Comparison of ENCODE assay signal across 24 mouse cellular contexts in the genomic region with DNA sequence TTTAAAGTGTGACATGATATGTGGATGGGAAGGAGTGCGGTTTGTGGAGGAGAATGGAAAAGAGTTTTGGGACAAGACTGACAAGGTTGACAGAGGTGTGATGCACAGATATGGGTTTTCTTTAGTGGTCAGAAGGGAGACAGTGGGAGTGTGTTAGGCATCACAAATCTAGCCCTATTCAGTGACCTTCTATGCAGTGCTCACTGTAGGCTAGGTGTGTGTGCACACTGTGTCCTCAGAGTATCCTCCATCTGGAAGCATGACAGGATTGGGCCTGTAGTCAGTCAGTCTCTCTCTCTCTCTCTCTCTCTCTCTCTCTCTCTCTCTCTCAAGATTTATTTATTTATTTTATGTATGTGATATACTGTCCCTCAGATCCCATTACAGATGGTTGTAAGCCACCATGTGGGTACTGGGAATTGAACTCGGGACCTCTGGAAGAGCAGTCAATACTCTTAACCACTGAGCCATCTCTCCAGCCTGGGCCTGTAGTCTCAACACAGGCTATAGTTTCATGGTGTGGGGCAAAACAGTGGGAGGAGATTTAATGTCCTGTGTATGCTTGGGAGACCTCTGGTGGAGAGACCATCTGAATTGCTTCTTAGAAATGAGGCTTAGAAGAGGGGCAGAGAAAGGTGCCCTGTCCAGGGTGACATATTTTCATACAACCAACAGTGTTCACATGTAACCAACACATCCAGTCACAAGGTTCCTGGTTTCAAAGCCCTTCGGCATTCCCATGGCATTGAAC.
DNase-seq lines count a peak whose midpoint lies in the region; ATAC-seq and TF ChIP-seq lines count a peak whose summit lies in the region.
"Had no signal": no experiment of that assay in that cellular context is flagged by ENCODE, and none has a peak within 500 bp of the region (broad histone marks: within the 10 kb centered on the region; RNA-seq: fewer than 3 reads in every experiment).

No protein-coding gene starts in this region.

- 94% methylated on average over 3 of the region's 3 CpGs for WGBS in hindbrain, postnatal 0 days
- 94% methylated on average over 3 of the region's 3 CpGs for WGBS in hindbrain, embryonic 10.5 days
- 90% methylated on average over 3 of the region's 3 CpGs for WGBS in lung, embryonic 14.5 days
- WGBS in embryonic facial prominence, embryonic 15.5 days, result 90% methylated on average over 3 of the region's 3 CpGs

- TF ChIP-seq EP300 in MEL (IDR thresholded peaks at IDR 0.05; ENCODE audit: low read depth in 1 of 2, low read length in 2 of 2), result no peak

- DNase-seq in hindbrain, postnatal 0 days (ENCODE audit: low spot score), result no peak
- DNase-seq in hindbrain, embryonic 10.5 days (ENCODE audit: low spot score), result no peak
- peak; percentile 31 for DNase-seq in lung, embryonic 14.5 days
- no peak for DNase-seq in lung, postnatal 36 days
- no peak for DNase-seq in MEL (ENCODE audit: low read depth, low spot score)
- no peak for DNase-seq in gastrocnemius, postnatal 4 days (ENCODE audit: low spot score in 2 of 2)
- DNase-seq: adrenal gland, postnatal 14 days; cerebellum, adult 18-20 months; cerebellum, postnatal 36 days; heart, adult 2 months; heart, postnatal 14 days; kidney, adult 9 months; lung, postnatal 4 days; right cerebral cortex, adult 18-20 months; spleen, adult 18-20 months had no signal

- TF ChIP-seq CTCF in hindbrain, postnatal 0 days (IDR thresholded peaks at IDR 0.05; ENCODE audit: low read depth), result peak; percentile 34; the same call in 1 of the 2 replicates
- no peak for TF ChIP-seq CTCF in lung, embryonic 14.5 days (IDR thresholded peaks at IDR 0.05; ENCODE audit: low read depth)
- no peak for TF ChIP-seq CTCF in MEL (IDR thresholded peaks at IDR 0.05 in 2 of 3, conservative IDR thresholded peaks at IDR 0.05 in 1 of 3; ENCODE audit: control insufficient read depth in 1 of 3, insufficient read depth in 1 of 3, low read depth in 2 of 3, low read length in 3 of 3, poor library complexity in 1 of 3, severe bottlenecking in 1 of 3)

- no peak for ATAC-seq in hindbrain, postnatal 0 days
- no peak for ATAC-seq in lung, embryonic 14.5 days (ENCODE audit: insufficient read depth)
- ATAC-seq in embryonic facial prominence, embryonic 15.5 days (ENCODE audit: insufficient number of reproducible peaks, low FRiP score, low TSS enrichment, low read depth), result no peak
- no peak for ATAC-seq in cerebellum, adult (ENCODE audit: insufficient number of reproducible peaks, low FRiP score, low TSS enrichment)
- ATAC-seq: forebrain, embryonic 15.5 days; midbrain, embryonic 13.5 days had no signal

- TF ChIP-seq RAD21 in MEL (IDR thresholded peaks at IDR 0.05; ENCODE audit: low read depth, low read length), result no peak

- no peaks in the 10 kb centered on the region for H3K27me3 ChIP-seq in hindbrain, postnatal 0 days (ENCODE audit: insufficient read depth, low read length)
- no peaks in the 10 kb centered on the region for H3K27me3 ChIP-seq in hindbrain, embryonic 10.5 days (ENCODE audit: insufficient read depth, poor library complexity, severe bottlenecking)
- no peaks in the 10 kb centered on the region for H3K27me3 ChIP-seq in lung, embryonic 14.5 days (ENCODE audit: insufficient read depth, low read length)
- H3K27me3 ChIP-seq in MEL (ENCODE audit: control insufficient read depth in 1 of 2, insufficient read depth in 2 of 2, low read length in 2 of 2), result peaks cover under 1 to 11% of the 10 kb centered on the region in 2 experiments; a peak in 3 of 4 replicates
- H3K27me3 ChIP-seq in embryonic facial prominence, embryonic 15.5 days, result no peaks in the 10 kb centered on the region
- H3K27me3 ChIP-seq: forebrain, embryonic 15.5 days; hindbrain, embryonic 15.5 days; limb, embryonic 12.5 days; liver, embryonic 15.5 days; midbrain, embryonic 13.5 days had no signal

- no peaks in the 10 kb centered on the region for H3K36me3 ChIP-seq in hindbrain, postnatal 0 days (ENCODE audit: insufficient read depth, low read length)
- no peaks in the 10 kb centered on the region for H3K36me3 ChIP-seq in hindbrain, embryonic 10.5 days
- H3K36me3 ChIP-seq in lung, embryonic 14.5 days (ENCODE audit: insufficient read depth), result 0 out of 2 replicates have a peak, but pooled peaks cover under 1% of the 10 kb centered on the region
- H3K36me3 ChIP-seq in MEL (ENCODE audit: control insufficient read depth in 1 of 2, insufficient read depth in 2 of 2, low read length in 2 of 2), result no peaks in the 10 kb centered on the region
- peaks cover 24% of the 10 kb centered on the region for H3K36me3 ChIP-seq in embryonic facial prominence, embryonic 15.5 days
- H3K36me3 ChIP-seq: G1E; hindbrain, embryonic 15.5 days; liver, embryonic 15.5 days; midbrain, embryonic 13.5 days had no signal

- no peak overlapping the region for H3K4me3 ChIP-seq in hindbrain, postnatal 0 days (ENCODE audit: low read length)
- no peak overlapping the region for H3K4me3 ChIP-seq in hindbrain, embryonic 10.5 days
- no peak overlapping the region for H3K4me3 ChIP-seq in lung, embryonic 14.5 days (ENCODE audit: low read depth, low read length)
- no peak overlapping the region for H3K4me3 ChIP-seq in MEL (ENCODE audit: control insufficient read depth in 1 of 2, insufficient read depth in 1 of 2, low read depth in 2 of 2, low read length in 2 of 2)
- no peak overlapping the region for H3K4me3 ChIP-seq in embryonic facial prominence, embryonic 15.5 days (replicated peaks)
- H3K4me3 ChIP-seq: forebrain, embryonic 15.5 days; heart, adult 2 months; hindbrain, embryonic 15.5 days; left cerebral cortex, adult 2 months; limb, embryonic 12.5 days; liver, embryonic 15.5 days; midbrain, embryonic 13.5 days had no signal

- H3K4me2 ChIP-seq in hindbrain, postnatal 0 days (ENCODE audit: low read depth, low read length), result no peak overlapping the region
- no peak overlapping the region for H3K4me2 ChIP-seq in lung, embryonic 14.5 days
- H3K4me2 ChIP-seq in embryonic facial prominence, embryonic 15.5 days (replicated peaks), result no peak overlapping the region
- H3K4me2 ChIP-seq: forebrain, embryonic 15.5 days; hindbrain, embryonic 15.5 days; limb, embryonic 12.5 days; liver, embryonic 15.5 days; midbrain, embryonic 13.5 days had no signal

- no peaks in the 10 kb centered on the region for H3K79me2 ChIP-seq in MEL (ENCODE audit: control insufficient read depth, insufficient read depth, low read length, poor library complexity)

- H3K9ac ChIP-seq in hindbrain, postnatal 0 days (replicated peaks; ENCODE audit: low read length), result no peak overlapping the region
- no peak overlapping the region for H3K9ac ChIP-seq in lung, embryonic 14.5 days
- no peak overlapping the region for H3K9ac ChIP-seq in MEL (ENCODE audit: control insufficient read depth, low read depth, low read length, poor library complexity, severe bottlenecking)
- no peak overlapping the region for H3K9ac ChIP-seq in embryonic facial prominence, embryonic 15.5 days
- H3K9ac ChIP-seq: forebrain, embryonic 15.5 days; hindbrain, embryonic 15.5 days; limb, embryonic 12.5 days; liver, embryonic 15.5 days; midbrain, embryonic 13.5 days had no signal

- H3K4me1 ChIP-seq in hindbrain, postnatal 0 days (ENCODE audit: insufficient read depth, low read length), result no peaks in the 10 kb centered on the region
- H3K4me1 ChIP-seq in hindbrain, embryonic 10.5 days (replicated peaks), result 0 out of 2 replicates have a peak, but pooled peaks cover 4% of the 10 kb centered on the region
- H3K4me1 ChIP-seq in lung, embryonic 14.5 days (ENCODE audit: insufficient read depth), result no peaks in the 10 kb centered on the region
- no peaks in the 10 kb centered on the region for H3K4me1 ChIP-seq in MEL (ENCODE audit: control insufficient read depth in 1 of 2, insufficient read depth in 2 of 2, low read length in 2 of 2)
- H3K4me1 ChIP-seq in embryonic facial prominence, embryonic 15.5 days, result peaks cover 16% of the 10 kb centered on the region
- H3K4me1 ChIP-seq: hindbrain, embryonic 15.5 days; liver, embryonic 15.5 days; midbrain, embryonic 13.5 days had no signal

- no peak overlapping the region for H3K27ac ChIP-seq in hindbrain, postnatal 0 days
- H3K27ac ChIP-seq in hindbrain, embryonic 10.5 days, result no peak overlapping the region
- no peak overlapping the region for H3K27ac ChIP-seq in lung, embryonic 14.5 days (ENCODE audit: low read depth)
- no peak overlapping the region for H3K27ac ChIP-seq in MEL (ENCODE audit: control insufficient read depth, low read depth, low read length)
- H3K27ac ChIP-seq in embryonic facial prominence, embryonic 15.5 days (replicated peaks), result peak overlapping the region; percentile 69; the same call in 1 of the 2 replicates
- H3K27ac ChIP-seq: forebrain, embryonic 15.5 days; heart, adult 2 months; hindbrain, embryonic 15.5 days; left cerebral cortex, adult 2 months; limb, embryonic 12.5 days; liver, embryonic 15.5 days; midbrain, embryonic 13.5 days had no signal

- H3K9me3 ChIP-seq in hindbrain, postnatal 0 days (ENCODE audit: low read length), result no peaks in the 10 kb centered on the region
- H3K9me3 ChIP-seq in hindbrain, embryonic 10.5 days, result no peaks in the 10 kb centered on the region
- H3K9me3 ChIP-seq in lung, embryonic 14.5 days (ENCODE audit: low read depth, low read length), result no peaks in the 10 kb centered on the region
- no peaks in the 10 kb centered on the region for H3K9me3 ChIP-seq in MEL (replicated peaks; ENCODE audit: insufficient read depth, low read length)
- H3K9me3 ChIP-seq in embryonic facial prominence, embryonic 15.5 days (replicated peaks), result no peaks in the 10 kb centered on the region
- H3K9me3 ChIP-seq: forebrain, embryonic 15.5 days; G1E; hindbrain, embryonic 15.5 days; limb, embryonic 12.5 days; liver, embryonic 15.5 days; midbrain, embryonic 13.5 days had no signal

- TF ChIP-seq POLR2A in MEL (IDR thresholded peaks at IDR 0.05; ENCODE audit: control insufficient read depth in 1 of 2, insufficient read depth in 1 of 2, low read depth in 1 of 2, low read length in 2 of 2, poor library complexity in 1 of 2), result no peak

TF ChIP-seq in MEL, 35 proteins besides CTCF, POLR2A, EP300 and RAD21:
- no peak for TF ChIP-seq MAZ (IDR thresholded peaks at IDR 0.05; ENCODE audit: low read depth, low read length)
- 0 out of 2 replicates have a peak, but pooled peaks have one; percentile 7 for TF ChIP-seq SMC3 (IDR thresholded peaks at IDR 0.05; ENCODE audit: low read depth, low read length)
